Mouse (Mus musculus) bone marrow, adult 2 months (tissue): ENCODE results near the gene Cytip.

Experiments
- CTCF ChIP-seq: fragments of 200-500 bp; IDR thresholded peaks from 2 replicates; pipeline ENCODE4 v1.5.1; 2011; ENCODE audit warnings: low read length, control low read depth; ENCODE audit not compliant: control insufficient read depth, insufficient read depth
- POLR2A ChIP-seq: fragments of 200-500 bp; IDR thresholded peaks from 2 replicates; pipeline ENCODE4 v1.6.1; 2011; ENCODE audit warnings: low read depth, mild to moderate bottlenecking, control low read depth, low read length, borderline replicate concordance; ENCODE audit not compliant: control insufficient read depth

- TF ChIP-seq CTCF (no peak), POLR2A (no peak)
These were observed 36.8 kb downstream of the Cytip start for GRCm38 (mm10) chr2:58158539-58158938.
